Mouse (Mus musculus): ENCODE measurements at regions not wholly inside any gene's neighbourhood (a gene's known extent, or its start where the extent isn't known, plus 50 kb on each side); places are given as distances from the start of the nearest gene placed in this dataset.

GRCm38 (mm10) chr3:115766153-115766552 lies 51.3 kb upstream of the S1pr1 start:
- peak; percentile 78 to 88 for DNase-seq (ENCODE audit: low spot score in 2 of 2)

GRCm38 (mm10) chr3:115768290-115768689 lies 53.4 kb upstream of the S1pr1 start:
- DNase-seq (ENCODE audit: low spot score in 2 of 2): peak in 1 of 2 experiments; percentile 39

- DNase-seq (ENCODE audit: low spot score in 2 of 2): peak; percentile 84 to 90
Observed at GRCm38 (mm10) chr3:115768761-115769530, 54.1 kb upstream of the S1pr1 start.

- DNase-seq (ENCODE audit: low spot score in 2 of 2): peak; percentile 42 to 74
Observed at GRCm38 (mm10) chr3:115772676-115773075, 57.8 kb upstream of the S1pr1 start.

GRCm38 (mm10) chr3:115774321-115774720 lies 59.4 kb upstream of the S1pr1 start:
- no peak for DNase-seq (ENCODE audit: low spot score in 2 of 2)

- no peak for DNase-seq (ENCODE audit: low spot score in 2 of 2)
Observed at GRCm38 (mm10) chr3:115774723-115775122, 59.9 kb upstream of the S1pr1 start.

- peak in 1 of 2 experiments; percentile 50 for DNase-seq (ENCODE audit: low spot score in 2 of 2)
Observed at GRCm38 (mm10) chr3:115779144-115779890, 64.4 kb upstream of the S1pr1 start.

GRCm38 (mm10) chr3:115779906-115780305 lies 65.0 kb upstream of the S1pr1 start:
- DNase-seq (ENCODE audit: low spot score in 2 of 2): no peak

- DNase-seq (ENCODE audit: low spot score in 2 of 2): no peak
Observed at GRCm38 (mm10) chr3:115782726-115783125, 67.9 kb upstream of the S1pr1 start.

GRCm38 (mm10) chr3:115787360-115787759 lies 72.5 kb upstream of the S1pr1 start:
- no peak for DNase-seq (ENCODE audit: low spot score in 2 of 2)

- DNase-seq (ENCODE audit: low spot score in 2 of 2): no peak
Observed at GRCm38 (mm10) chr3:115788525-115788924, 73.7 kb upstream of the S1pr1 start.

GRCm38 (mm10) chr3:115789063-115789462 lies 74.2 kb upstream of the S1pr1 start:
- peak; percentile 31 to 34 for DNase-seq (ENCODE audit: low spot score in 2 of 2)

- no peak for DNase-seq (ENCODE audit: low spot score in 2 of 2)
Observed at GRCm38 (mm10) chr3:115792606-115793005, 77.7 kb upstream of the S1pr1 start.

- DNase-seq (ENCODE audit: low spot score in 2 of 2): peak; percentile 69 to 73
Observed at GRCm38 (mm10) chr3:115793344-115794059, 78.6 kb upstream of the S1pr1 start.

GRCm38 (mm10) chr3:115799326-115799725 lies 84.5 kb upstream of the S1pr1 start:
- DNase-seq (ENCODE audit: low spot score in 2 of 2): no peak

- no peak for DNase-seq (ENCODE audit: low spot score in 2 of 2)
Observed at GRCm38 (mm10) chr3:115799981-115800380, 85.1 kb upstream of the S1pr1 start.

- no peak for DNase-seq (ENCODE audit: low spot score in 2 of 2)
Observed at GRCm38 (mm10) chr3:115800873-115801272, 86.0 kb upstream of the S1pr1 start.

- peak in 1 of 2 experiments; percentile 23 for DNase-seq (ENCODE audit: low spot score in 2 of 2)
Observed at GRCm38 (mm10) chr3:115801581-115802200, 85.9 kb upstream of the Dph5 start.

- DNase-seq (ENCODE audit: low spot score in 2 of 2): no peak
Observed at GRCm38 (mm10) chr3:115804616-115805015, 83.0 kb upstream of the Dph5 start.

- no peak for DNase-seq (ENCODE audit: low spot score in 2 of 2)
Observed at GRCm38 (mm10) chr3:115807032-115807431, 80.6 kb upstream of the Dph5 start.

GRCm38 (mm10) chr3:115815168-115815567 lies 72.5 kb upstream of the Dph5 start:
- DNase-seq (ENCODE audit: low spot score in 2 of 2): peak; percentile 64 to 65
